Mouse (Mus musculus) B cell, adult 2 months (primary cell): Measurements from ENCODE around the gene Trmt11.
"Not testable (repeated sequence)": the region's sequence is repeated elsewhere in the genome, so short reads cannot be mapped to it uniquely, and the experiment has no call there.

ENCODE experiments used
- DNase-seq, 2 experiments: peaks; one replicate each; pipeline ENCODE4 v3.0.0; 2022

Gene Trmt11

GRCm38 (mm10) chr10:30555686-30556578 lies 44.6 kb downstream of the Trmt11 start:
- DNase-seq = no peak

DNA sequence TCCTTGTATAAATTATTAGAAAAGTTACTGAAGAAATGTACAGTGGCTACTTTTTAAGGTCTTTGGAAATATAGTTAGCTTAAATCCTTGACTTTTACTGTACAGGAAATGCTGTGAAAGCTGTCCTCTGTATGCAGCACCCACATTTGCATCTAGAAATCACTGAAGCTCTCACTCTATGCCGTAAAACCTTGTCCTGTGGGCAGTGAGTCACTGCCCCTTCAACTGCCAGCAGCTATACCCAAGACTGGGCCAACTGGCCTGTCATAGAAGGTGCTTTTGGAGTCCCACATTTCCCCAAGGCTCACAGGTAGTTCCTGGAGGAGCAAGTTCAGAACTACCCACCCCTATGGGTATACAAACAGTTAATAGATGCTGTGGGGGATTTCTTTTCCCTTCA lies 48.2 kb downstream of the Trmt11 start:
- DNase-seq = no peak

DNA sequence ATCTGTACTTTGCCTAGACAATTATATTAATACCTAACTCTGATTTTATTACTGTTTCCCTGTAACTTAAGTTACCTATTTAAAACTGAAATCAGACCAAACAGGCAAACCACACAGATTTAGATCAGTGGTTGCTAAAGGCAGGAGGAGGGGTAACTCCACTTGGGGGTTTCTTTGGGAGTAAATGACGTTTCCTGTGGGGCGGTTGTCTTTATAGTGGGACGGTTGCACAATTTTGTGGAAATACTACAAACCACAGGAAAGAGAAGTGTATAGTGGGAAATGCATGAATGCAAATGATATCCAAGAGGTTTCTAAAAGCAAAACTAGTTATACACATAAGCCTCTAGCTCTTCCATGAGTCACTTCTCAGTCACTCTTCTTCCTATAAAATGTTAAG lies 50.6 kb downstream of the Trmt11 start:
- no peak for DNase-seq

DNA sequence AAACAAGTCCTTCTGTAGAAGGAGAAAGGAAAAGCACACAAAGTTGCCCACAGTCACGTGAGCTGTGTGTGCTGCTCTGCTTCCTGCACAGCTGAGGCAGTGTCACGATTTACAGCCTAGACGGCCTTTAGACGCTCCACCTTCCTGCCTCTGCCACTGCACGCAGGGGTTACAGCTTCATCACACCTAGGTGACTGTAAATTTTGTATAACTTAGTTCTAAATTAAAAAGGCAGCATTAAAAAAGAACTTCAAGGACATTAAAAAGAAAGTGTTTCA lies 62.1 kb downstream of the Trmt11 start:
- DNase-seq = no peak

- DNase-seq = no peak
These were observed 62.6 kb downstream of the Trmt11 start for GRCm38 (mm10) chr10:30537734-30538537.

- DNase-seq = not testable (repeated sequence)
These were observed 64.6 kb downstream of the Trmt11 start for GRCm38 (mm10) chr10:30535930-30536329.

DNA sequence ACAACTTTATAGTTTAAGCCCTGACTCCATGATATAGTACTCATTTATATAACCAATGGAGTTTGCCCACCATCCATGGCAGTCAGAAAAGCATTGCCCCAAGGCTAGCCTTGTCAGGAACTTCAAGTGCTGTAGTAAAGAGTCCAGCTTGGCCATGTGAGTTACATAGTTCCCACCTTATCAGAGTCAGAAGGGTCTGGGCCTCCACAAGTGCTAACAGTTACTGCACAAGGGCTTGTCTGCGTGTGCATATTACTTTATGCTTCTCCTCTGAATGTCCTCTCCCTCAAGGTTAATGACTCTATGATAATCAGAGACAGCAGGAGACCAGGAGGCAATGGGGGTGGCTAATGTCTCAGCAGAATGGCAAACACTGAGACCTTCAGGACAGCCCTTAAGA lies 73.4 kb downstream of the Trmt11 start:
- DNase-seq = no peak

GRCm38 (mm10) chr10:30521727-30522126 lies 78.8 kb downstream of the Trmt11 start:
- no peak for DNase-seq

DNA sequence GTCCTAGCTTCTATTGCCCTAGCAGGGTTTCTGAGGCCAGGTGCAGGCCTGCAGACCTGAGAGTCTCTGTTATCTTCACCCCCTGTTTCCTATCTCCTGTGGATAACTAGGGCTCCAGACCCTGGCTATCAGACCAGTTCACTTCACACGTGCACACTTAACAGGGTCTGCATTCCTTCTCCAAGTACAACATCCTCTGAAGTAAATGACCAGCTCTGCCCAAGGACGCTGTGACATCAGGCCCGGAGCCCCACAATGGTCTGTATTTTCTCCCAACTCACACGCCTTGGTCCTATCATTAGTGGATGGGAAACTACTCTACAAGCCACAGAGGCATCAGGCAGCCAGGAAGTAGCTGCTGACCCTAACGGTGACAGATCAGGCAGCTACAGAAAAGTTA lies 81.4 kb downstream of the Trmt11 start:
- DNase-seq = no peak

DNA sequence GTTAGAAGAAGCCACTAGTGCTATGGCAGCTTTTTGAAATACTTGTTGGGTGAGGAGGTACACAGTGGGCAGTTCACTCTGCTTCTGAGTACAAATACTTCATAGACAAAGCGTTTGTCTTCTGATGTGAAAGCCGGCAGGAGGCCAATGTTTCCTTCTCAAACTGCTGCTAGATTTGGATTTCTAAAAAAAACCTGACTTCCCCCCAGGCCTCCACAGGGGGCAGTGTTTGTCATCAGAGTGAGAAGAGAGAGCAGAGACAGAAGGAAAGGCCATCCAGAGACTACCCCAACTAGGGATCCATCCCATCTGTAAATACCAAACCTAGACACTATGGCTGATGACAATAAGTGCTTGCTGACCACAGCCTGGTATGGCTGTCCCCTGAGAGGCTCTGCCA lies 83.3 kb downstream of the Trmt11 start:
- no peak for DNase-seq

- no peak for DNase-seq
These were observed 83.8 kb downstream of the Trmt11 start for GRCm38 (mm10) chr10:30516771-30517170.

GRCm38 (mm10) chr10:30504736-30505135 lies 95.8 kb downstream of the Trmt11 start:
- no peak for DNase-seq

DNA sequence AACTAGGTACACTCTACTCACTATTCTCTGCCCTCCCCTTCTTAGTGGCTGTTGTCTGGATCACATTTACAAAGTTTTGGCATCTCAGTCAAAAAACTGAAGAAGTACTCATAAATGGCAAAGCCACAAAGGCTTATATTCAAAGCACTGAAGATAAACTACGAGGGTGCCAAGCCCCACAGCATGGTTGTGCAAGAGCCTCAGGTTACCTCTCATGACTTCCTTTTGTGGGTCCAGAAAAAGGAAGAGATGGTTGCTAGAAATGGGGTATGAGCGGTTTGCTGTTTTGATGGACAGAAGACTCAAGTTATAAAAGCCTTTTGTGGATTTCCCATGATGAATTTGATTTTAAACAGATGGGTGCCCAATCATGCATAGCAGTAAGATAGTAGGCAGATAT lies 97.4 kb downstream of the Trmt11 start:
- no peak for DNase-seq

GRCm38 (mm10) chr10:30502718-30503117 lies 97.8 kb downstream of the Trmt11 start:
- DNase-seq = no peak

DNA sequence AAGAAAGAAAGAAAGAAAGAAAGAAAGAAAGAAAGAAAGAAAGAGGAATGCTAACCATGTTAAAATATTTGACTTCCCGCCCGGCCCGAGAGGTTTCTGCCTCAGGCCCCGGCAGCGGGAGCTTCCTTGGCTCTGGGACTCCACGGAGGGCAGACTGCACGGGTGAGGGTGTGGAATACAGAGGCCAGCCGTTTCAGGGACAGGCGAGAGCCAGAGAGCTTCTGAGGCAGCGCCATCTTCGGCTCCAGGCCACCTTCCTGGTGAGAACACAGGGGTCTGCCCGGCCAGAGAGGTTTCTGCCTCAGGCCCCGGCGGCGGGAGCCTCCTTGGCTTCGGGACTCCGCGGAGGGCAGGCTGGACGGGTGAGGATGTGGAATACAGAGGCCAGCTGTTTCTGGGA lies 102.3 kb downstream of the Trmt11 start:
- not testable (repeated sequence) for DNase-seq
